Mouse (Mus musculus) adrenal gland, postnatal 4 days (tissue): Measurements from ENCODE around the gene Hist1h1c. TPM values are rescaled to one million over a fixed set of nuclear protein-coding genes. Genes with fewer than 3 reads are reported as not detected.
A peak's percentile ranks its signal among the peaks of the same experiment; 100 is the strongest.
"Not testable (repeated sequence)": the region's sequence is repeated elsewhere in the genome, so short reads cannot be mapped to it uniquely, and the experiment has no call there.

Source experiments
- DNase-seq, 2 experiments: peaks; one replicate each; pipeline ENCODE4 v3.0.0; 2021 to 2022; ENCODE audit warnings: low spot score in 2 of 2, mixed read lengths in 2 of 2
- long read RNA-seq, 2 experiments: library from polyadenylated mRNA; stranded (forward); transcript quantifications; one replicate each; pipeline ENCODE4 v2.0.0; 2021
- total RNA-seq, 2 experiments: library from RNA; stranded (reverse); gene quantifications; 2 replicates each; pipeline ENCODE4 v1.2.3; 2021

The Hist1h1c gene
- total RNA-seq = 100 to 1,000 TPM; 583 to 655 TPM
- long read RNA-seq, experiment 1, transcript Hist1h1c-201 (1 exons, 1,560 nt) = major isoform, 46 of 46 reads
- long read RNA-seq, experiment 1, partial matches to known transcripts = 0 of 46 reads
- long read RNA-seq, experiment 1, other reads (novel, unspliced or antisense) = 0 of 46 reads
- long read RNA-seq, experiment 2, transcript Hist1h1c-201 (1 exons, 1,560 nt) = major isoform, 54 of 54 reads
- long read RNA-seq, experiment 2, partial matches to known transcripts = 0 of 54 reads
- long read RNA-seq, experiment 2, other reads (novel, unspliced or antisense) = 0 of 54 reads

- DNase-seq = peak; percentile 83 to 91
These were observed at the start of gene Hist1h1c for GRCm38 (mm10) chr13:23738677-23739068. Hist1h1c (plus strand) TSS chr13:23738808.

GRCm38 (mm10) chr13:23688956-23689355 lies 49.7 kb upstream of the Hist1h1c start:
- no peak for DNase-seq

GRCm38 (mm10) chr13:23689459-23689858 lies 49.1 kb upstream of the Hist1h1c start:
- DNase-seq = no peak

GRCm38 (mm10) chr13:23693856-23694440 lies 44.7 kb upstream of the Hist1h1c start:
- no peak for DNase-seq

- no peak for DNase-seq
These were observed 43.7 kb upstream of the Hist1h1c start for GRCm38 (mm10) chr13:23694956-23695355.

- no peak for DNase-seq
These were observed 43.1 kb upstream of the Hist1h1c start, which contains the start of gene Hist1h1t for GRCm38 (mm10) chr13:23695514-23695913. Hist1h1t (plus strand) TSS chr13:23695814.

GRCm38 (mm10) chr13:23696061-23696474 lies 42.5 kb upstream of the Hist1h1c start:
- DNase-seq = no peak

GRCm38 (mm10) chr13:23697491-23698299 lies 40.9 kb upstream of the Hist1h1c start:
- DNase-seq = no peak

GRCm38 (mm10) chr13:23698300-23698693 lies 40.3 kb upstream of the Hist1h1c start, which contains the start of gene Hist1h4c:
Hist1h4c (minus strand) TSS chr13:23698454.
- DNase-seq = peak; percentile 98 to 99

GRCm38 (mm10) chr13:23698996-23699395 lies 39.6 kb upstream of the Hist1h1c start:
- no peak for DNase-seq

- no peak for DNase-seq
These were observed 38.8 kb upstream of the Hist1h1c start for GRCm38 (mm10) chr13:23699767-23700166.

- DNase-seq = peak in 1 of 2 experiments; percentile 44
These were observed 37.7 kb upstream of the Hist1h1c start for GRCm38 (mm10) chr13:23700786-23701520.

- no peak for DNase-seq
These were observed 36.4 kb upstream of the Hist1h1c start for GRCm38 (mm10) chr13:23702220-23702619.

- DNase-seq = not testable (repeated sequence)
These were observed 35.8 kb upstream of the Hist1h1c start for GRCm38 (mm10) chr13:23702801-23703200.

- DNase-seq = no peak
These were observed 32.8 kb upstream of the Hist1h1c start for GRCm38 (mm10) chr13:23705751-23706356.

- DNase-seq = no peak
These were observed 31.8 kb upstream of the Hist1h1c start for GRCm38 (mm10) chr13:23706771-23707170.

GRCm38 (mm10) chr13:23708041-23708440 lies 30.6 kb upstream of the Hist1h1c start:
- no peak for DNase-seq

- no peak for DNase-seq
These were observed 30.0 kb upstream of the Hist1h1c start for GRCm38 (mm10) chr13:23708654-23709053.

GRCm38 (mm10) chr13:23709714-23710373 lies 28.8 kb upstream of the Hist1h1c start:
- no peak for DNase-seq
